Mouse (Mus musculus): ENCODE results near the gene Btrc.

DNA sequence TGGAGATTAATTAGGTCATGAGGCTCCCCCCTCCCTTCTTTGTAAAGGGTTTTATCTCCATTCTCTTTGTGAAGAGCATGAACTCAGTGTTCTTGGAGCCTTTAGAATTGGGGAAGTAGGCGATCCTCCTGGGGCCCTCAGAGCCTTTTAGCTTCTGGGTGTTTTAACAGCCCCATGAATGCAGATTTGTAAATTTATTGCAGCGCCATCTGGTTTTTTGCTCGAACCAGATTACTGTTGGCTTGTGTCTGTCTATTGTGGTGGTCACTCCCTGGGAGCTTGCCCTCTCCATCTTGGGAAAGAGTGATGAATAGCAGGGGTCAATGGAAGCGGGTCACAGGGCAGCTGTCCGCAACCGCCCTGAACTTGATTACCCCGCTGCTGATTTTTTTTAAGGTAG lies 95.2 kb downstream of the Btrc start:
- TF ChIP-seq POLR2A (IDR thresholded peaks at IDR 0.05; ENCODE audit: insufficient read depth, low read depth, low read length), result no peak
- no peak for TF ChIP-seq CTCF (IDR thresholded peaks at IDR 0.05; ENCODE audit: insufficient read depth, low read depth, low read length)

Measured in olfactory bulb, adult 2 months (tissue).